Mouse (Mus musculus) testis, adult 2 months (tissue): ENCODE results near the gene Car9.

Experiments used
- CTCF ChIP-seq: fragments of 200-500 bp; IDR thresholded peaks from 2 replicates; pipeline ENCODE4 v1.5.1; 2012; ENCODE audit warnings: low read depth, mild to moderate bottlenecking, inconsistent platforms, low read length, moderate library complexity; ENCODE audit not compliant: control insufficient read depth, insufficient read depth, insufficient replicate concordance
- POLR2A ChIP-seq: fragments of 200-500 bp; IDR thresholded peaks from 2 replicates; pipeline ENCODE4 v1.6.1; 2012; ENCODE audit warnings: low read depth, mild to moderate bottlenecking, inconsistent platforms, low read length, moderate library complexity; ENCODE audit not compliant: control insufficient read depth

DNA sequence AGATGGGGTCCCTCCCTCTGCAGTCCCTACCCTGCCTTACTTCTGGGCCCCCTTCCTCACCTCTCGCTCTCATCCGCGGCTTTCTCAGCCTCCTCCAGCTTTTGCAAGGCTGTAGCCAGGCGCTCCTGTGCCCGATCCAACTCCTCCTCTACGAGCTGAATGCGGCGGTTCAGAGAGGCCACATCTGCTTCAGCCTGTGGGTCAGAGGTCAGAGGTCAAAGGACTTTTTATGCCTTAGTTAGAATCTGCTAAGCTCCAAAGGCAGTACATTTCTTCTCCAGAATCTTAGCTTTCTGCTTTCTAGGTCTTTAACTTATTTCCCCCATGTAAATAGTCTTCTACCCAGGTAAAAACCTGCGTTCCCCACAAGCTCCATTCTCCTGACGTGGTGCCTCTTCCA is 12.8 kb downstream of the Car9 start:
- TF ChIP-seq POLR2A (no peak), CTCF (no peak)
